Mouse (Mus musculus) WW6 (cell line): ENCODE data around the gene Myo5c.
A peak's percentile ranks its signal among the peaks of the same experiment; 100 is the strongest.

ENCODE experiments used
- DNase-seq: peaks from one replicate; pipeline ENCODE4 v3.0.0-alpha.2; 2013; ENCODE audit warnings: low read depth, low spot score

Gene Myo5c

DNA sequence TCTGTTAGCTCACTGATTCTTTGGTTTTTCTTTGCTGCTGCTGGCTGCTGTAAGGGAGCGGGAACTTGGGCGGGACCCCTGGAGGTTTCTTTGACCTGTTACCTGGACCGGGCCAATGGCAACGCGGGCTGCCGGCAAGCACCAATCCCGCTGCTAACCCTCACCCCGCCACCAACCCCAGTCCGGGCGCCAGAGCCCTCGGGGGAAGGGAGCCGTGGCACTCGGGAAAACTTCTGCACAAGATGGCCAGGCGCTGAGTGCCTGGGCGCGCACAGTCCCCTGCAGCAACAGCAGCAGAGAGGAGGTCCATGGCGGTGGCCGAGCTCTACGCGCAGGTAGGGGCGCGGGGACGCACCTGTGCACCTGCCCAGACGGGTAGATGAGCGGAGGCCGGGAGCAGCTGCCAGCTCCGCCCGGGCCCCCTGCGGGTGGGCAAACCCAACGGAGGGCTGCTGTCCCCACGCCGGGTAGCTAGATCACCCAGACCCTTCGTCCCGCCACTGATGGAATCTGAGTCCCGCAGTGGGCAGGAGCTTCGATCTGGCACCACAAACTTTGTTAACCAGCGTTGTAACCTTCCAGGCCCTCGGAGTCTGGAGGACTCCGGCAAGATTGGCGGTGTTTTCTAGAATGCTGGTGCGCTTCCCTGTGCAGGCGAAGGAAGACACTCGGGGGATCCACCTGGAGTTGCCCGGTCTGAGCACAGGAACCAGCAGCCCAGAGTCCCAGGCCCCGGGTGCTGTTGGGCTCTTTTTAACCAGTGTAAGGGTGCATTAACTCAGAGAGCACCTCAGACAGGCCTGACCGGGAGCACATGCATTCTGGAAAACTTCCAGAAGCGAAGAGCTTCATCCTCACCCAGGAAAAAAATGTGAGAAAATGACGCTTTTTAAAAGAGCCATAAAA, at the start of gene Myo5c:
Myo5c (plus strand) TSS at position 180 of the 906 bp plus-strand sequence.
- DNase-seq = peak; percentile 81

DNA sequence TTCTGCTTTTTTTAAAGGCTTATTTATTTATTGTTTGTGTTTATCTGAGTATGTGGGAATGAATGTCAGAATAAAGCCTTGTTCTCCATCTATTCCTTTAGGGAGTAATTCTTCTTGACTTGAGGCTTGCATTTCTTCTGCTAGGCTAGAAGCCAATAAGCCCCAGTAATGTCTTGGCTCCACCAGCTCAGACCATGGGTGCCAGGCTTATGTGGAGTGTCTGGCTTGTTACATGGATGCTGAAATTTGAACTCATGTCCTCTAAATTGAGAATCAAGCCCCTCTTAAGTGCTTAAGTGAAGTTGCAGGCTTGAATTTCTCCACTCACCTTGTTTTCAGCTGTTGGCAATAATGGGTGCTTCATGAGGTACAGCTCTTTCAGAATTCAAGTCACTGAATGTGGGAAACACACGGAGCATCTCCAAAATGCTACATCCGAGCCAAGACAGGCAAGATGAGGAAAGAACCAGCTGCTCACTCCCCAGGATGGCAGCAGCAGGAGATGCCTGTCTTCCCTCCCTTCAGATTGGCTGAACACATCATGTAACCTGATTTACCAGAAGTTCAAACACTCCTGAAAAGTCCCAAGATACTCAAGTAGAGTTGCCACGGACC, 44.1 kb upstream of the Myo5c start:
- DNase-seq = no peak

DNA sequence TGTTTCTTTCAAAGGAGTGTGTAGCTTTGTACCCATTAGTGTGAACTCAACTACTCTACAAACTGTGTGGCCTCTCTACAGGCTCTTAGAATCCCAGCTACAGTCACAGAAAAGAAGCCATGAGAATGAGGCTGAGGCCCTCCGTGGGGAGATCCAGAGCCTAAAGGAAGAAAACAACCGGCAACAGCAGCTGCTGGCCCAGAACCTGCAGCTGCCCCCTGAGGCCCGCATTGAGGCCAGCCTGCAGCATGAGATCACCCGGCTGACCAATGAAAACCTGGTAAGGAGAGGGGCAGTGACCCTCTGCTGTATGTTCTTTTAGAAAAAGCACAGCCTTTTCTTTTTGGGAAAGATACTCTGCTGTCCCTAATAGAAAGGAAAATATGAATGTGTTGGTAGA, 38.0 kb upstream of the Myo5c start:
- DNase-seq = no peak

DNA sequence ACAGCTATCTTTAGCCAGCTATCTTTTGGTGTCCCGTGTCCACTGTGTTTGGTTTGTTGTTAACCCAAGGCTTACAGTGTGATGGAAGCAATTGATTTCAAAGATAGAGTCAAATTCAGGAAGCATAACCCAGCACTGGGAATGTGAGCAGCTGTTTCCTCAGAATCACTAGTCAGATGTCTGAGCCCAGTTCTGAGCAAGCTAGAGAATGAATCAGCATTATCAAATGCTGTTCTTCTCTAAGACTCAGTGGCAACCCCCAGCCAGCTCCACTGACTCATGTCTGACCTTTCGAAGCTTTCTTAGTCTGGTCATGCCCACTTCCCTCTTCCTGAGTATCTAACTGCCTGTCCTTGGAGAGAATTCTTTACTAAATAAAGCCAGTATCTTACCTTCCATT, 35.5 kb upstream of the Myo5c start:
- no peak for DNase-seq

- no peak for DNase-seq
Observed at GRCm38 (mm10) chr9:75197297-75197696, 34.5 kb upstream of the Myo5c start.

- DNase-seq = no peak
Observed at GRCm38 (mm10) chr9:75201506-75201905, 30.3 kb upstream of the Myo5c start.

DNA sequence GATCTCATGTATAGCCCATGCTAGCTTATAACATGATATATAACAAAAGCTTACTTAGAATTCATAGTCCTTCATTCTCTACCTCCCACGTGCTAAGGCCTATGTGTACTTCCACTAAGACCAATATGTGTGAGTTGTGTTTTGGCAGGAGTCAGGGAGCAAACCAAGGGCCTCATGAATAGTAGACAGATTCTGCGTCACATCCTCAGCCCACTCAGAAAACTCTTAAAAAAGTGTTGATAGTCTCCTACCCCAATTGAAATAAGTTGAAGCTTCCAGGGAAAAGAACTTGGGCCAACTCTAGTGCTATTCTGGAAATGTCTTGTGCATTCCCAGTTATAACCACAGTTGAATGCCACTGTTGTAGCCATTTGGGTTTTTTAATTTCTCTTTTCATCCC, 29.8 kb upstream of the Myo5c start:
- DNase-seq = no peak

DNA sequence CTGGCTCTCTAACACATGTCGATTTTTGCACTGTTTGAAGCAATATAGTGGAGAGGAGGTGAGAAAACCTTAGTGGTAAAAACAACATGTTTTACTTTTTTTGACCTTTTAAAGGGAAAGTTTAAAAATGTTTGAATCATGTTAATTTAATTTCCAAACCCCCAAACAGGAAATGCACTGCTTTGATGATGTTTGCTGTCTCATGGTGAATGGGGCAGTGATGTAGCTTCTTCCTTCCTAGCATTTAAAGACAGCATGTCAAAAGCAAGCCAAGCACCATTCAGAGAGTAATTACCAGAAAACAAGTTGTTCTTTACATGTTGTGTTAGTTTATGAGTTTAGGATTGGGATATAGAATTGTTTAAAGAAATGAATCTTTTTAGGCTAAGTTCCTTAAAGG, 22.6 kb upstream of the Myo5c start:
- DNase-seq = no peak

- DNase-seq = no peak
Observed at GRCm38 (mm10) chr9:75210269-75210668, 21.6 kb upstream of the Myo5c start.

- DNase-seq = no peak
Observed at GRCm38 (mm10) chr9:75214743-75215413, 16.9 kb upstream of the Myo5c start.

- DNase-seq = no peak
Observed at GRCm38 (mm10) chr9:75219942-75220341, 11.9 kb upstream of the Myo5c start.

DNA sequence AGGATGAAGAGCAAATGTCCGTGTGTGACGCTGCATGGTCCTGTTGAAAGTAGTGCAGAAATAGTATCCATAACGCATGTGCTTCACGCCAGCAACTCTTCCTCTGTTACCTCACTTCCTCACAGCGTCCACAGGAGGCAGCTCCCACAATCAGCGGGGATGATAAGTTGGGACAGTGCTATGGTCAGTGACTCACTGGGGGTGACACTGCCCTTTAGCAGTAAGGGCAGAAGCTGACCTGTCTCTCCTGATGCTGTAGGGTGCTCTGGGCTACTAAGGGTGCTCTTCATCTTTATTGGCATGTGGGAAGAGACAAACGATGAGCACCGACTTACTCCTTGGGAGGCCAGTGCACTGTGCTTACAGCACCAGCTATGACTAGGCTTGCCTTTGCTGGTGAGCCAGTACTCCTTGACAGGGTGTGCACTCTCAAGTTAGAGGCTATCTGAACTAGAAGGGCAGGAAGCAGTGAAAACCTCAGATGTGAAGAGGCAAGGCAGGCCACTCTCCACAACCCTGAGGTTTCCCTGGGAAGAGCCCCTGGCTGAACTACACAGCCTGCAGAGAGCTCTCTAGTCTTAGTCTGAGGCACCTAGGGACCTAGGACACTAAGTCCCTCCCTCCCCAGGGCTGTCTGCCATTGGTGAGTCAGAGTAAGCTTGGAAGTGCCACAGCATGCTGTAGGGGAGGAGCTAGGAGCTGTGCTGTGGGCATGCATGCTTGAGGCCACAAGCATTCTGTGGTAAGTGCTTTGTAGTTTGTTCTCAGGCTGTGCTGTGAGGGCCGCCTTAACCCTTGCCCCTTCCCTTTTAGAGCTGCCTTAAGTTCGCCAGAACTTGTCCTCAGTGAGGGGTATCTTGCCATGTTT, 10.2 kb upstream of the Myo5c start:
- DNase-seq = no peak

GRCm38 (mm10) chr9:75232860-75233259, 1.0 kb downstream of the Myo5c start:
- no peak for DNase-seq

DNA sequence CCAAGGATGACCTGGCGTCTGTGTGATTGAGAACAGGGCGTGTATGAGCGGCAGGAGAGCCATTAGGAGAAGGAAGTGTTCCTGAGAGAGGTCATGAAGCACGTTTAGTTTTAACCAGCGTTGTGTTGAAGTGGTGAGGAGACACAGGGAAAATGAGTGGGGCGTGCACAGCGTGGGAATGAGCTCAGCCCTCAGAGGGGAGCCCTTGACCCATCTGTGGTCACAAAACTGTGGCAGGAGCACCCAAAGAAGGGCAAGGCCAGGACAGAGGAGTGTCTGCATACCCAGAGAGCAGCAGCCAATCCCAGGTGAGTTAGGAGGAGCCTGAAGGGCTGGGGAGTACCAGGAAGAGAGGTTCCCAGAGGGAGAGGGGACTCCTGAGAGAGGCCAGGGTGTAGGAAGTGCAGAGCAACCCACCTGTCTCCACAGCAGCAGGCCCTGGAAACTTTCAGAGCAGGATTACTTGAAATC, 2.5 kb downstream of the Myo5c start:
- no peak for DNase-seq

- no peak for DNase-seq
Observed at GRCm38 (mm10) chr9:75234983-75235627, 3.3 kb downstream of the Myo5c start.

DNA sequence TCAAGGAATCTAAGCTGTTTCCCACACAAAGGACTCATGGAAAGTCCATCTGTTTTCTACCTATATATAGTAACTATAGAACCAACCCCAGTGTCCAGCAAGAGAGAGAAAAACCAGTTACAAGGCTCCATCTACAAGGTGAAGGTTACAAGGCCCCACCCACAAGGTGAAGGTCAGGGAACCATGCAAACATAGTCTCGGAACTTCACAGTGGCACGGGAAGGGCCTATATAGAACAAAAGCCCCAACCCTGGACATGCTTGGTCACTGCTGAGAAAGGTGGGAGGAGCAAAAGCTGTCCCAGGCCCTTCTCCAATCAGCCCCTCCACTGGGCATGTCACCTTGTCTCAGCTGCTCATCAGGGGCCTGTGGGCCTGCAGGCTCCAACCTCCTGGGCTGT, 3.9 kb downstream of the Myo5c start:
- no peak for DNase-seq

GRCm38 (mm10) chr9:75236416-75237308, 4.8 kb downstream of the Myo5c start:
- DNase-seq = no peak

- DNase-seq = no peak
Observed at GRCm38 (mm10) chr9:75238179-75238578, 6.4 kb downstream of the Myo5c start.

DNA sequence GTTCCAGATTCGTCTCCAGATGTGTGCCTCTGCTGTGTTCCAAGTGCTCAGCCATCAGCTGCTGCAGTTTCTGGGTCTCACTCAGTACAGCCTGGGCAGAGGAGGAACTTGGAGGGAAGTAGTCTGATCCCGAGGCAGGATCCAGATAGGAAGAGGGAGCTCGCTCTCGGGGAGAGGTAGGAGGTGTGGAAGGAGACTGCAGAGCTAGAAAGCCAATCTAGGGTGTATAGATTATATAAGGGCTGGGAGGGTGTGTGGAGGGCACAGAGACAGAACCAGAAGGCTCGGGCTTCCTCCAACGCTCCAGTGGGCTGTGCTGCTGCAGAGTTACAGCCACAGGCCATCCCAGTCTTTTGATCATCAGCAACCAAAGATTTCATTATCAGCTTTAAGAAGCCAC, 11.2 kb downstream of the Myo5c start:
- DNase-seq = no peak
